Mouse (Mus musculus): ENCODE data around the gene Pygl. TPM values are rescaled to one million over a fixed set of nuclear protein-coding genes. Genes with fewer than 3 reads are reported as not detected.

The Pygl gene
- total RNA-seq (2021), result 1 to 10 TPM; 3.3 to 5.5 TPM
- long read RNA-seq, experiment 1, partial matches to known transcripts, result 0 of 3 reads
- long read RNA-seq, experiment 1, other reads (novel, unspliced or antisense), result 0 of 3 reads
- long read RNA-seq, experiment 2, transcript Pygl-201 (20 exons, 2,825 nt), result major isoform, 7 of 8 reads
- long read RNA-seq, experiment 2, partial matches to known transcripts, result 1 of 8 reads
- long read RNA-seq, experiment 2, other reads (novel, unspliced or antisense), result 0 of 8 reads

DNA sequence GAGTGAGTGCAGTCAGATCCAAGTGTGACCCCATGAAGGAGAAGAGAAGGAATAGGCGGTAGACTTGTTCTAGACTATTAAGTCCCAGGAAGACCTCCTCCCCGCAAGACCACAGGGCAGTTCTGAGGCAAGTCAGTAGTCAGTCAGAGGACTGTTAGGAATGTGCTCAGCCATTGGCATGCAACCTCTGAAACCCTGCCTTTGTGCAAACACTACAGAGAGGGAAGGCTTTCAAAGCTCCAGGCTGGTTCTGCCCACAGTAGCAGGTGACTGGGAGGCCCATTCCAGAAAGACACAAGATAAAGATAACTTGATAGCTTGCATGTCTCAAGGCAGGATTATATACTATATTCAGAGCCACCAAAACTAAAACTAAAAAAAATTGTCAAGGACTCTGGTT is at the start of gene Pygl:
Gene Pygl, minus strand, starts transcription at position 195 of the 400 bp plus-strand sequence.
- DNase-seq, result no peak

DNA sequence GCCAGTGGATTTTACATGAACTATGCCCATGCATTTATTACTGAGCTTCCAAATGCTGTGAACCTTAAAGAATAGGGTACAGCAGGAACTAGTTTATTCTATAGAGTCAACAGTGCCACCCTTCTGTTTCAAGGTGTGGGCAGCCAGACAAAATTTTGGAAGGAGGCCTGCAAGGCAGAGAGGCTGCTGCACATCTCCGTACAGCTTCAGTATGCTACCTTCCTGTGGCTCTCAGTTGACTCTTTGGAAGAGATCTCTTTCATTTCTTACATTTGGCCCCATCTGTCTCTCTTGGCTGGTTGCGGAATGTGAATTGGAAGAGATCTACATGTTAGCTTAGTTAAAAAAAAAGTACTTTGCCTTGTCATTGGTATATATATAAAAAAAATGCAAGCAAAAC is 49.6 kb upstream of the Pygl start:
- DNase-seq, result no peak

DNA sequence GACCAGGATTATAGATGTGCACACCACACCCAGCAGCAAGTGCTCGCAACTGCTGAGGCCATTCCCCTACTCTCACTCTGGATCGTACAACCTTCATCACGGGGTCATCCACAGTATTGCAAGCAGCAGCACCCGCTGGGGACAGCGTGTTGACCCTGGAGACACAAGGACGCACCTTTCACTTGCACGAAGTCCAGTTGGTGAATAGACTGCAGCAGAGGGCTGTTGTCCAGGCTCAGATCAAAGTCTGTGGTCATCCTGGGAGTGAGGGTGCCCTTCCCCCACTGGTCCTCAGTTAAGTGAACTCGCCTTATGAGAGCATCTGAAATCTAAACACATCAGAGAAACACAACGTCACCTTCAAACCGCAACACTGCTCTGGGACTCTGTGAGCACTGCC is 49.1 kb upstream of the Pygl start:
- no peak for DNase-seq

DNA sequence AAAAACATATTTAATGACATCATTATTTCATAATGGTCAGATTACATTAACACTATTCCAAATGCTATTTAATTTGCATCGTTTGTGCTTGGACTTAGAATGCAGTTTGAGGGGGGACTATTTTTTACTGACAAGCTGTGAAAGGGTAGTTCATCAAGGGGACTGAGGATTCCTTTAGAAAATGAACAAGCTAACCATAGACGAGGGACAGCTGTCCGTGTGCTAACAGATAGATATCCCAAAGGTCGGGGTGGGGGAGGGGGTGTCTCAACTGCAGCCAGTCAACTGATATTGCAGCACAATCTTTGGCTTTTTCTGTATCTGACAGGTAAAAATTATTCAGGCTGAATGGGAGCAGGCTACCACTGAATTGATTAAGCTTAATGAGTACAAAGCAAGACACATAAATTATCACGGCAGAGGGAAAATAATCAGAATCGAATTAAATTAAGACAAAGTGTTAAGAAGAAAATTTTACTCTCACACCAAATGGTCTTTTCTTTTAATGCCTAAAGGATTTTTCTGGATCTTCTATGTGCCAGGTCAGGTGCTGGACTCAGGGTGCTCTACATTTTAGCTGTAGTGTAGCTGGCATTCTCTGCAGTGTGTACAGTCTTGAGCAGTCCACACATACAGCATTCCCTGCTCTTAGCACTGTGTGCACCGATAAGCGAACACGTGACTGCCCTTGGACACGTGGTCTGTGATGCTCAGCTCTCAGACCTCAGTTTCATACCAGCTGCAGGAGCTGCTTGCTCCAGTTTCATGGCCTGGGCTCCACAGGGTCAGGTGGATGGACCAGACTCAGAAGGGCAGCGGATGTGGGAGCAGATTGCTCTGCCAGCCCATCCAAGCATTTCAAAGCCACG is 46.0 kb upstream of the Pygl start:
- no peak for DNase-seq

DNA sequence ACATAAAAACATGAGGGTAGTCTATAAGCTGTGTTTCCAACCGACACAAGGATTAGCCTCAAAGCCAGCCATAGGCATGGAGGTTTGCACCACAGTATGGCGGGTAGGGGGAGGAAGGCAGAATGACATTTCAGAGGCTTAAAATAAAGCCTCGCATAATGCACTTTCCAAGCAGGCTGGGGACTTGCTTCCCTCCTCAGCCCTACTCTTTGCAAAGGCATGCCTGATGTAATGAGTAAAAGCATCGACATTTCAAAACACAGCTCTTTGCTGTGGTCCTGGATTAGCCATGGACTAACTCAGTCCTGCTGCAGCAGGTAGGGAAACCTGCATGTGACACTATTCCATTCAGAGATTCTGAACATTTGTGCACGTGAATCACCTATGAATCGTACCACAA is 38.4 kb upstream of the Pygl start:
- DNase-seq, result no peak

DNA sequence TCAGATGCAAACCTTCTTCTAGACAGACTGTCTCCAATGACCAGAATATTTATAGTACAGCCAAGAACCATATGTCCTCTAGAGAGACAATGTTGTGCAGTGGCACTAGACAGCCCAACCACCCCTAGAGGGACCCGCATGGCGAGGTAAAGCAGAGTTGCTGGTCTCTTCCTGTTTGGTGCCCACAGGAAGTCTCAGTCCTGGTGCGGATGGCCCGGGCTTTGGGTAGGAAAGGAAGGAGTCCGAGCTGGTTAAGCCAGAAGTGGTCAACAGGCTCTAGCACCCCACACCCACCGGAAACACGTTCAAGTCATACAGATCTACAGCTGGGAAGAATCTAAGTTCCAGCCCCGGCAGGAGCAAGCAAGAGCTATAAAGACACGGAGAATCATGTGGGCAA is 36.0 kb upstream of the Pygl start:
- DNase-seq, result no peak

DNA sequence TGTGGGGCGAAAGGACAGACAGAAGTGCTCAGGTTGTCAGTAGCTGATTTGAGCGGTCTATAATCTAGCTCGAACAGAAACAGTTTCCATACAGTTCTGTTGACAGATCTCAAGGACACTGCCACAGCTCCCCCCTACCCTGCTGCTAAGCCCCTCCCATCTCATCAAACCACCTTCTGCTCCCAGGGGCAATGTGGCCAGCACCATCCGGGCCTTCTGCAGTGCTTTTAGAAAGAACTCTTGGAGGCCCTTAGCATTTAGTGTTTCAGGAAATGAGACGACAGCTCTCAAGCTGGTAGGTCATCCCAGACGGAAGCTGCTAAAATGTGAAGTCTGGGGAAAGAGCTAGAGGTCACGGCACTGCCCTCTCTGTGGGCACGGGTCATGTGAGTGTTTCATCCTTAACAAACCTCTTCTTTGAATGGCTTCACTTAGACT is 35.2 kb upstream of the Pygl start:
- no peak for DNase-seq

DNA sequence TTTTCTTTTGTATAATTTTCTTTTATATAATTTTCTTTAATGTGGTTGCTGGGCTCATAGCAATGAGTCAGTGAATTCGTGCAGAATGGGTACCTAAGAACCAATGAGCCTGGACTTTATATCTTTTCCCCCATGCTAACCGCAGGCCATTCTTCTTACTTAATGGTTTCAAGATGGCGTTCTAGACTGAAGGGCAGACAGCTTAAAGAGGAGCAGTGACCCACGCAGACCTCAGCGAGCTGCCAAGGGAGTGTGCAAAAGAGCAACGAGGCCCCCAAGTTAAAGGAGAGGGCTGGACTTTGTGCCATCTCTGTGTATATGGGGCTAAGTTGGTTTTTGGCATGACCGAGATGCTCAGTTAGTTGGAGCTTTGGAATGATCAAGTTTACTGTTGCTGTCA is 32.4 kb upstream of the Pygl start:
- DNase-seq, result no peak

DNA sequence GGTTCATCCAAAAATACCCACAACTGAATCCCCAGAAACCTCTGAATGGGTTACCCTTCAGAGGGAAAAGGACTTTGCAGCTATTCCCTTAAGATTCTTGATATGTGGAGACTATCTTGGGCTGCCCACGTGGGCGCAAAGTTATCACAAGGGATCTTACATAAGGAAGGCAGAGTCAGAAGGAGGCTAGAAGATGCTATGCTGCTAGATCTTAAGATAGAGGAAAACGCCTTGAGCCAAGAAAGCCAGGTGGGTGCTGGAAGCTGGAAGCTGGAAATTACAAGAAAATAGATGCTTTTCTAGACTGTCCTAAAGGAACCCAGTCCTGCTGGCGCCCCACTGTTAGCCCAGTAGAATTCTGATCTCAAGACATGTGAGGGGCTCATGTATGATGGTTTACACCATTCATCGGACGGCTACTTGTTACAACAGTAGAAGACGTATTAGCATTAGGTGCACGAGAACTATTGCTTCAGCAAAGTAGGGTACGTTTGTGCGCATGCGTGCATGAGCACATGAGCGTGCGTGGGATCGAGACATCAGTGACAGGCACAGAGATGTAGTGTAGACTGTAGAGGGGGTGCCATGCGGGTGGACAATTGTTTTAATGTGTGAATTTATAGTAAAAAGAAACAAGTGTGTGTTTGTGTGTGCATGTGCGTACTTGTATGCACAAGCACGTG is 31.1 kb upstream of the Pygl start:
- no peak for DNase-seq

DNA sequence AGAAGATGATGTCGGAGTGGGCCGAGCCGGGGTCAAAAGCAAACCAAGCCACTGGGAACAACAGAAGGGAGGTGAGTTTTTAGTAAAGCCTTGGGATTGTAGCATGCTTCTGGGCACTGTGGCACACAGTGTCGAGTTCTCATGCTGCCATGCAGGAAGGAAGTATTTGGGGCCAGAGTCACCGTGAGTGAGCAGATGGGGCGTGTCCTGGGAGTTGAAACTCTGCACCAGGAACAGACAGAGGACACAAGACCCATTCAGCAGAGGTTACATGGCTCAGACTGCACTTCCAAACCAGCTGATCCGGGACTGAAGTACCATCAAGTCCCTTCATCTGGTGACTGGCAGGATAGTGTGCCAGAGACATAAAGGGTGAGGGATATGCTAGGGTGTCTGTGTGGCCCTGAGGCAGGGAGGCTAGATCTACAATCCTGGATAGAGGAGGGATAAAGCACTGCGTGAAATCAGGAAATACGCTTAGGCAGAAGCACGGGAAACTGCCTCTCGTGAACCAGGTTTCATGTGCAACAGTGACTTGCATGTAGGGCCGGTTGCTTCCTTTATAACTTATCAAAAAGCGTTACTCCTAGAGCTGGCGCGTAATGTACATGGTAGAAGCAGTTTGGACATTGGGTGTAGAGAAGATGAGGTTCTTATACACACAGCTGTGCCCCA is 20.1 kb upstream of the Pygl start:
- no peak for DNase-seq

DNA sequence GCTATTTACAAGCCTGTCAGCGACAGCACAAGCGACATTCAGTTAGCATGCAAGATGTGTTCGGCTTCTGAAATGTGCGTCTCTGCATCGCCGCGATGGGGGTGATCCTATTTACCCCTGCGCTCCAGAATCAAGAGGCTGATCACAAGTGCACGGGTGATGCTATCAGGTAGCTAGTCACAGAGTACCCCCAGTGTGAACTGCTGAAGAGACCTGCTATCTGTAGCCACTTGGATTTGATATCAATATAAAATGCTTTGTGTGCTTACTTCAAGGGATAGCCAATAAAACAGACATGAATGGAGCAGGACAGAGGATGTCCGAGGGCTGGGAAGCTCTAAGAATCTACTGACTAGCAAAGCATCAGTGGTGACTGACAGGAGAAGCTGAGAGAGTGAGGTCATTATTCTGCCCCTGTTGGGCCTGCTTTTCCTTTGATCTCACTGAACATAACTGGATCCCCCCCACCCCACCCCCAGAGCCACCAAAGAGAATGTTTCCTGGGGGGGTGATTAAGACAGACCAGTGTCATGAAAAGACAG is 18.4 kb upstream of the Pygl start:
- no peak for DNase-seq

DNA sequence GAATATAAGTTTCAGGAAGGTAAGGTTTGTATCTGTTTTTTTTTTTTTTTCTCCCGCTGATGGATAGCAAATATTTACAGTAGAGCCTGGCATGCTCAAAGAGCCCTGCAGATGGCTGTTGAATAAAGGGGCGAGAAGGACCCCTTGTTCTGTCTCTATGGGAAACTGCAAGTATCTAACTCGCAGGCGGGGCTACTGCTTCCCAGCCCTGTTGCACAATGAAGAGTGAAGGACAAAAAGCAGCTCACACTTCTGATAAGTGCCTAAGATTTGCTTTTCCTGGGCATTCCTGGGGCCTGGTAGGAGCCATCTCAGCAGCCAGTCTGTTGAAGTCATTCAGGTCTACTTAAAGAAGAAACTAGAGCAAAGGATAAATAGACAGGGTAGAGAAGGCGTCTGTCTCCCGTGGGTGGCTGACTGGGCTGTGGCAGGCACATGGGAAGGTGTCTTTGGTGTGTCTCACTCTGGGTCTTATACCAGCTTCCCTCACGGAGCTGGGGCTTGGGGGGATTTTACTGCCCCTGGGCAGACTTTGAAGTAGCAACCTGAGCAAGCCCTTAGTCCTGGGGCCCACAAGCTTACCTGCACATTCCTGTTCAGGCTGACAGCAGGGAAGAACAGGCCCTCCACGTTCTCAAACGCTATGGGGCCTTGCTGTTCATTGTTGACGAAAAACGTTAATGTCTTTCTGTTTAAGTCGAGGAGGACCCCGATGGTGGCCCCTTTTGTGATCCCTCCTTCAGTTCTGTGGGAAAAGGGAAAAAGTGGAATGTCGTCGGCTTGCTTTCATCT is 16.6 kb upstream of the Pygl start:
- DNase-seq, result no peak

DNA sequence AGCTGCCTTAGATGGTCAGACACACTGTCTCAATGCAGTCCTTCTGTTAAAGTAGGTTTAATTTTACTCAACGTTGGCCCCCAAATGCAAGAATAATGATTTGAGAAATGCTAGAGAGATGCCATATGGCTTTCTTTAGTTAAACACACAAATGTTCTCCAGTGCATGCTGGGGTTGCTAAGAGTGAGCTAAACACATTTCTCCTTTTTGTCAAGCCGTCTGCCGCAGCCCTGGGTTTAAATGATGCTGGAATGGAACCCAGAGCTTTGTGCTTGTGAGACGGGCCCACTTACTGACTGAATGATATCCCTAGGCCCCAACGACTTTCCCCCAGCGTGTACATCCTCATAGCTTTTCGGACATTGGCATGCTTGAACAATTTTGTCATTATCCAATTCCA is 11.3 kb upstream of the Pygl start:
- no peak for DNase-seq

DNA sequence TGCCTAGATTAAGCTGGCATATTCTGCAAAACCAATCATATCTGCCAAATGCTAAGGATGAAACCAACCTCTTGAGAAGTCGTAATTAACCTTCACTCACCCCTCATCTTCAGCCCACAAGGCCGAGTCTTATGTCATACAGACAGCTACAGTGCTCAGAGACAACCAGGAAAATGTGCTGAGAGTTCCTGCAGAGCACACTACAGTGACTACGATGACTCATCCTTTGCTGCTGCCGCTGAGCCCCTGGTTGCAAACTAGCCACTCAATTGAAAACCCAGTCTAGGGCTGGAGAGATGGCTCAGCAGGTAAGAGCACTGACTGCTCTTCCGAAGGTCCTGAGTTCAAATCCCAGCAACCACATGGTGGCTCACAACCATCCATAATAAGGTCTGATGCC is 8.5 kb upstream of the Pygl start:
- no peak for DNase-seq

DNA sequence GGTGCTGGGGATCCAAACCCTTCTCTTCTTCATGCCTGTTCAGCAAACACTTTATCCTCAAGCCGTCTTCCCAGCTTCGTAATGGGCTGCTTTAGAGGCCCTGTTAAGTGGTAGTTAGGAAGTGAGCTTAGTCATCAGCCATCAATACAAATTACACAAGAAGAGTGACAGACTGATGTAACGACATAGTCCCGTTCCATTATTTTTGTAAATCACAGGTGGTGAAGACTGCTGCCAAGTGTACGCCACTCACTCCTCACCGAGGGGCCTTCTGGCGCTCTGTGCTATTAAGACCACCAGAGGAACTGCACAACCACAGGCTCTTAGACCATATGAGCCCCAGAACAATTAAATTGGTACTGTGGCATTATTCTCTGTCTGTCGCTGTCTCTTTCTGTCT is 7.3 kb upstream of the Pygl start:
- DNase-seq, result no peak

DNA sequence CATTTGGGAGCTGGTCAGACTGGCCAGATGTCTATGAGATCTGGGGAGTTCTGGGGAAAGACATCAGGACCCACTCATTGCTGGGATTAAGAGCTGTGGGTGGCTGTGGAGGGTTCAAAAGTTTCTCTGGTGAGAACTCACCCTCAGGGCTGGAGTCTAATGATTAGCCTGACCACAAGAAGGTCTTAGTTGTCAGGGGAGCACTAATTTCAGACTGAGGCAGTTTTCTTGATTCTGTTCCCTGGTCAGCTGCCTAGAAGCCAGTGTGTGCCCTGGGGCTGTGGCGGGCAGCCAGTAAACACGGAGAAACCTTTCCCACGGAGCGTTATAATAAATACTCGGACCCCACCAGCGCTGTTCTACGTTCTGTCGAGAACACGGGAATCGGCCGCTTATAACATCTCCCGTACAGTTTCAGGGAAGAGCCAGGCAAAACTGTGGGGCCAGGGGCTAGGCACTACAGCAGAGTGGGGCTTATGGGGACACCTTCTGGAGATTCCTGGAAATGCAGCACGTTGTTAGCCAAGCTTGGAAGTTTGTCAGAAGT is 3.7 kb upstream of the Pygl start:
- DNase-seq, result peak; percentile 65

DNA sequence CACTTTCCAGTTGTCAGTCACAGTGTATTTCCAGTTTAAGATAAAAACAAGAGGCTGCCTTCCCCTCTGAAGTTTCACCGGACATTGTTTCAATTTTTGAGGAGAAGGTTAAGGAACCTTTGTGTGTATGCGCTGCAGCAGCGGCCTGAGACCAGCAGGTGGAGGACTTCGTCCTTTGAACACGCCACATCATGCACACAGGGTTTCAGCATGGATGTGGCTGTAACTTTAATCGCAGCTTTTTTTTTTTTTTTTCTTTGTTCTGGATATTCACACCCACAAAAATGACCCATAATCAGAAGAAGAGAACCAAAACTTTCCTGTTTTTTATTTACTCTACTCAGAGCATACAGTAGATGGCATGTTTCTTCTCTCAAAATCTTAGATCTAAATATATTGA is 3.1 kb upstream of the Pygl start:
- peak; percentile 21 for DNase-seq

DNA sequence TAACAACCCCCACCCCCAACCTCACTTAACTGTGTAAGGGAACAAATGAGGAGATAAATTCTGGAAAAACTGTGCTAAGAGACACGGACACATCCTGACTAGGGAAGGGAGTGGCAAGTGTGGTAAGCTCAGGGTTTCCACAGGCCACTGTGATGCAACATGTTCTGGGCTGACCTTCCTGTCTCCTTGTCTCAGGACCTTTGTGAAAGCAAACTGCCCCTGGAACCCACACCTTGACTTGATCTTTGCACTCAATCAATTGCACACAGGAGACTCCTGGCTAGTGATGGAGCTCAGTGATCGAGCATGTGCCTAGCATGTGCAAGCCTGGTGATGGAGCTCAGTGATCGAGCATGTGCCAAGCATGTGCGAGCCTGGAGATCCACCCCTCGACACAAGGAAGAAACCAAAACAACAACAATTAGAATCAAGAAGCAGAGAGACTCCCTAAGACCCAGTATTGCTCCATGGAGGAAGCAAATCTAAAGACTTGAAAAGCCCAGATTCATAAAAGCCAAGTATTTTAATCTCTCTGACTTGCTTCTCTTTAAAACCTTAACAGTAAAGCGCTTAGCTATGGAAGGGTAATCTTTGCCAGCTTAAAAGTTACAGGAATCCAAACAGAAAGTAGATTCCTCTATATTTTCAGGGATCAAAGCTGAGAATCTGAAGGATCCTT is 2.5 kb upstream of the Pygl start:
- no peak for DNase-seq

DNA sequence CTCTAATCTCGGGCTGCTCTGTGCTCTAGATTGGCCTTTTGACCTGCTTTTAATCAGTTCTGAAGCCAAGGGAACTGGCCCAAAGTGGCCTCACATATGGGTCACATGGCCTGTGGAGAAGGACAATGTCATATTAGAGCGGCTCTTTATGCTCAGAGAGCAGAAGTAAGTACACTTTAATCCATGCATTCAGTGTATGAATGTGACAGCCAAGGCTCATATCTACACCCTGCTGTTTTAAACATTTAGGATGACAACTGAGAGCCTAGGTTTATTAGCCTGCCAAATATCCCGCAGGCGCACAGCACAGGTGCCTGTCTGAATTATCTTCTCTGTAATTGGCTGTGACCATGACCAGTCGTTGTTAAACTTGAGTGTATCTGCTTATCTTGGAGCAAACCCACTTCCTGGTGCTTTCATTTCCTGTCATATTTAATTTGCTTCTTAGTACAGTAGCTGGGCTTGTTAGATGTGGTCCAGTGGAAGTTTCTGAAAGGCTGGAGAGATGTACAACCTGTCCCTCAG is 794 bp upstream of the Pygl start:
- no peak for DNase-seq

DNA sequence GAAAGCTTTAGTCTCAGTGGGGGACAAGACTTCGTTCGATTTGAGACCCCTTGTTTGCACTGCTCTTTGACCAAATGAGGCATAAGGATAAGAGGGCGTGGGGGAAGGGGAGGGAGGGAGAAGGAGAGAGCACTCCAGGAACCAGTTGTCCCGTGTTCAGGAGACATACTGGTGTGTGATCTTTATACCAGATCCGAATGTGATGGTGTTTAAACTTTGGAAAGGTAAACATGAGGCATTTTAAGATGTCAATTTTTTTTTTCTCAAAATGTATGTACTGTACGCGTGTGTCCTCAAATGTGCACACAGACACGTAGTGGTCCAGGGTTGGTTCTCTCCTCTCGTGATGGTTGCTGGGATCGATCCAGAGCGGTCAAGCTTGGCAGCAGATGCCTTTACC is 3.1 kb downstream of the Pygl start:
- DNase-seq, result no peak

Measured in gastrocnemius, postnatal 10 days (tissue).